Mouse (Mus musculus) spleen, adult 2 months (tissue): ENCODE data around the gene Rps7. TPM values are rescaled to one million over a fixed set of nuclear protein-coding genes. Genes with fewer than 3 reads are reported as not detected.

Experiments
- DNase-seq, 2 experiments: peaks; one replicate each; pipeline versions ENCODE4 v3.0.0 to v3.0.0-alpha.2; 2012 to 2021; ENCODE audit warnings: low spot score in 2 of 2, low read depth in 1 of 2
- H3K27ac ChIP-seq: fragments of 200-500 bp; 2 replicates; pipeline ENCODE4 v1.5.1; 2012; ENCODE audit warnings: low read length, inconsistent platforms; ENCODE audit not compliant: insufficient read depth
- H3K27me3 ChIP-seq: fragments of 200-500 bp; 2 replicates; pipeline ENCODE4 v1.6.1; 2012; ENCODE audit warnings: mild to moderate bottlenecking, moderate library complexity, low read length, inconsistent platforms; ENCODE audit not compliant: control insufficient read depth, insufficient read depth
- H3K36me3 ChIP-seq: fragments of 200-500 bp; 2 replicates; pipeline ENCODE4 v1.6.1; 2012; ENCODE audit warnings: mild to moderate bottlenecking, low read length, inconsistent platforms; ENCODE audit not compliant: control insufficient read depth, insufficient read depth
- H3K4me1 ChIP-seq: fragments of 200-500 bp; 2 replicates; pipeline ENCODE4 v1.6.1; 2011; ENCODE audit warnings: inconsistent platforms; ENCODE audit not compliant: control insufficient read depth, insufficient read depth, insufficient read length
- H3K4me3 ChIP-seq: fragments of 200-500 bp; 2 replicates; pipeline ENCODE4 v1.5.1; 2011; ENCODE audit warnings: mild to moderate bottlenecking, inconsistent platforms; ENCODE audit not compliant: insufficient read depth, insufficient read length; ENCODE audit errors: extremely low read depth
- CTCF ChIP-seq: fragments of 200-500 bp; IDR thresholded peaks from 2 replicates; pipeline ENCODE4 v1.5.1; 2011; ENCODE audit warnings: mild to moderate bottlenecking, inconsistent platforms; ENCODE audit not compliant: insufficient read depth, insufficient read length, insufficient replicate concordance; ENCODE audit errors: extremely low read depth
- POLR2A ChIP-seq: fragments of 200-500 bp; IDR thresholded peaks from 2 replicates; pipeline ENCODE4 v1.6.1; 2011; ENCODE audit warnings: low read depth, low read length, inconsistent platforms
- WGBS: fragments of 180-500 bp; shearing (Covaris S2); methylation state at CpG from one replicate; pipeline ENCODE4 v1.1.7; 2018; 5-methylcytosine and 5-hydroxymethylcytosine counted together
- polyA plus RNA-seq: library from polyadenylated mRNA; depleted of rRNA; stranded (reverse); fragments of >200 nt; gene quantifications from 2 replicates; pipeline ENCODE4 v1.2.3, GENCODE M21; 2012; rRNA removed

Rps7 gene
- polyA plus RNA-seq, 1 experiment: 315 TPM

DNA sequence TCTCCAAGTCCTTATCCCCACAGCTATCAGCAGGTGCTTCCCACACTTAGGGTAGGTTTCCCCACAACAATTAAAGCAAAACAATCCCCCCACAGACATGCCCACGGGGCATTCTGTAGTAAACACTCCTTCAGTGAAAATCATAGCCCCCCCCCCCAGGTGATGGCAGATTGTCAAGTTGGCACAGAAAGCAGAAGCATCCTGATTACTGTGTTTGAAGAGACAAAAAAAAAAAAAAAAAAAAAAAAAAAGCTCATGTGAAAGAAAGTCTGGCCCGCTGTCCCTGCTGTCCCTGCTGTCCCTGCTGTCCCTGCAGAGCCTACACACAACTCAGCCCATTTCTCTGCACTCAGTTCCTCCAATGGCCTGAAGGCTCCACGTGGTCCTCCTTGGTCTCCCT is 51.7 kb downstream of the Rps7 start:
- H3K27ac ChIP-seq: no peak overlapping the region

DNA sequence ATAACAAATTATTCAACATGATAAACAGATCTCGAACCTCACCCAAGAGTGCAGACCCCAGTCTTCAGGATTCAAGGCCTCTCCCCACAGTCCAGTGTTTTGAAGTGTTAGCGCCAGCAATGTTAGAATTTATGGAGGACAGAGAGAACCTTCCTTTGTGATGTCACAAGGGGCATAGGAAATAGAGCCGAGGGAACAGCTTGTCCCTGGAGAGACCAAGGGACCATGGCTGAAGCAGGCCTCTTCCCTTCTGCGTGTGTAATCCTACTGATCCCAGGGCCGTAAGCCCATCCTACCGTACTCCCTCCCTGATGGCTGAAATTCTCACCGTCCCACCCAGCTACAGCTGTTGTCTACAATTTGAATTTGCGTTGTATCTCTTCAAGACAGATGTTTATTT is 53.3 kb downstream of the Rps7 start, which contains the start of gene Allc:
TSS of gene Allc (minus strand) at position 101 of the 400 bp plus-strand sequence.
- no peaks in the 10 kb centered on the region for H3K36me3 ChIP-seq
- H3K4me1 ChIP-seq: no peaks in the 10 kb centered on the region
- no peaks in the 10 kb centered on the region for H3K27me3 ChIP-seq
- TF ChIP-seq CTCF (no peak), POLR2A (no peak)
- DNase-seq: no peak
- H3K4me3 ChIP-seq: no peak within 1 kb of the TSS
- no peak within 1 kb of the TSS for H3K27ac ChIP-seq
- 84% methylated on average over 8 of the region's 8 CpGs for WGBS

More for the DNA sequence above, 51.7 kb downstream of the Rps7 start:
- Histone ChIP-seq H3K4me3 (no peak overlapping the region), H3K27me3 (no peaks in the 10 kb centered on the region), H3K4me1 (no peaks in the 10 kb centered on the region), H3K36me3 (no peaks in the 10 kb centered on the region)
- TF ChIP-seq POLR2A: no peak
- TF ChIP-seq CTCF: no peak
- 66% methylated on average over 3 of the region's 3 CpGs for WGBS
- DNase-seq: no peak

Other genes starting within 250 kb of the Rps7 start
- not detected in 2 replicates for gene Dcdc2c, start 83.6 kb downstream of the Rps7 start, polyA plus RNA-seq
- gene Allc, start 53.4 kb downstream of the Rps7 start, polyA plus RNA-seq: not detected in 2 replicates
- gene Colec11, start 12.6 kb downstream of the Rps7 start, polyA plus RNA-seq: 0.18 and 0.46 TPM in 2 replicates
- 10.2 and 10.3 TPM in 2 replicates for gene Rnaseh1, start 13.6 kb upstream of the Rps7 start, polyA plus RNA-seq
- 6.3 and 7.6 TPM in 2 replicates for gene Adi1, start 39.3 kb upstream of the Rps7 start, polyA plus RNA-seq
- 18.7 and 22.0 TPM in 2 replicates for gene Trappc12, start 114.5 kb upstream of the Rps7 start, polyA plus RNA-seq
- 28.5 and 29.8 TPM in 2 replicates for gene Eipr1, start 115.8 kb upstream of the Rps7 start, polyA plus RNA-seq